Mouse (Mus musculus): ENCODE measurements at regions not wholly inside any gene's neighbourhood (a gene's known extent, or its start where the extent isn't known, plus 50 kb on each side); places are given as distances from the start of the nearest gene placed in this dataset.

DNA sequence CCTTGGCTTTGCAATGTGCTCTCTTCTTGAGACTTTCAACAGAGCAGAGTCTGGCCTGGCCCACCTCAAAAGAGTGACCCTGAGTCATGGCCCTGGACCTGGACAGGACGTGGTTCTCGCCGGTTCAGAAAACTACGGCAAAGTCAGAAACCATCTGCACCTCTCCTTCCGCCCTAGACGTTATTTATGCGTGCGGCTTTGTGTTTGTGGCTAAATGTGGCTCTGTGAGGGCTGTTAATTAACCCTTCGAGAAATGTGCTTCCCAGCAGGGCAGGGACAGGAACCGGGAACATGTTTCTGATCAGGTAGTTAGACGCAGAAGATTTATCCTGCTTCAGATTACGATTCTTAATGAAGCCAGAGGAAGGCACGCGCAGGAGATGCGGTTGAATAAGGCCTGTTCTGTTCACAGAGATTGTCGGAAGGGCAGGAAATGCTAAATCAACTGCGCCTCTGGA is 137.6 kb upstream of the Haao start:
- TF ChIP-seq USF1 (IDR thresholded peaks at IDR 0.05; ENCODE audit: low read depth) (no peak), TCF12 (IDR thresholded peaks at IDR 0.05; ENCODE audit: insufficient read depth, poor library complexity, severe bottlenecking) (no peak), POLR2A (IDR thresholded peaks at IDR 0.05; ENCODE audit: insufficient read length, low read depth) (no peak), POLR2AphosphoS2 (IDR thresholded peaks at IDR 0.05; ENCODE audit: insufficient read length, low read depth) (no peak), E2F4 (IDR thresholded peaks at IDR 0.05; ENCODE audit: insufficient read depth) (no peak), MYOD1 (IDR thresholded peaks at IDR 0.05; ENCODE audit: control insufficient read depth in 1 of 3, insufficient read length in 2 of 3, low read depth in 2 of 3) (no peak), TCF3 (IDR thresholded peaks at IDR 0.05; ENCODE audit: insufficient read length, low read depth) (no peak), CEBPB (IDR thresholded peaks at IDR 0.05; ENCODE audit: insufficient read depth, poor library complexity, severe bottlenecking) (no peak), MAX (IDR thresholded peaks at IDR 0.05; ENCODE audit: low read depth) (no peak)
